Mouse (Mus musculus) mature B cell (primary cell): ENCODE results near the gene Atp6v0a1.

ENCODE experiments used
- in situ Hi-C: fragments of 300-500 bp; cut with MboI; formaldehyde crosslinking; loops from 2 replicates; pipeline ENCODE4 v1.14.3; 2019

The Atp6v0a1 gene

GRCm38 (mm10) chr11:101084811-101085210 is 75.6 kb downstream of the Atp6v0a1 start:
- in situ Hi-C loops, result no loop called here

GRCm38 (mm10) chr11:101085617-101086322 is 76.5 kb downstream of the Atp6v0a1 start:
- in situ Hi-C loops, result no loop called here

GRCm38 (mm10) chr11:101086323-101086674 is 77.0 kb downstream of the Atp6v0a1 start:
- in situ Hi-C loops, result no loop called here

GRCm38 (mm10) chr11:101086756-101087681 is 77.8 kb downstream of the Atp6v0a1 start, which contains the start of gene Mlx:
Gene Mlx, plus strand, starts transcription at chr11:101087277.
- in situ Hi-C loops, result no loop called here

- in situ Hi-C loops, result no loop called here
Observed at GRCm38 (mm10) chr11:101087682-101088055, 78.4 kb downstream of the Atp6v0a1 start.

GRCm38 (mm10) chr11:101089931-101090330 is 80.7 kb downstream of the Atp6v0a1 start:
- in situ Hi-C loops, result no loop called here

GRCm38 (mm10) chr11:101094930-101095313 is 85.7 kb downstream of the Atp6v0a1 start:
- in situ Hi-C loops, result no loop called here

GRCm38 (mm10) chr11:101095314-101096024 is 86.2 kb downstream of the Atp6v0a1 start, which contains the start of gene Psmc3ip:
Gene Psmc3ip, minus strand, starts transcription at chr11:101095436.
- in situ Hi-C loops, result no loop called here

GRCm38 (mm10) chr11:101098231-101098630 is 89.0 kb downstream of the Atp6v0a1 start:
- in situ Hi-C loops, result no loop called here

GRCm38 (mm10) chr11:101103011-101103410 is 93.8 kb downstream of the Atp6v0a1 start:
- in situ Hi-C loops, result no loop called here

GRCm38 (mm10) chr11:101109351-101109750 is 100.1 kb downstream of the Atp6v0a1 start:
- in situ Hi-C loops, result no loop called here

- in situ Hi-C loops, result no loop called here
Observed at GRCm38 (mm10) chr11:101110708-101111107, 101.5 kb downstream of the Atp6v0a1 start.

- in situ Hi-C loops, result no loop called here
Observed at GRCm38 (mm10) chr11:101111178-101111577, 101.9 kb downstream of the Atp6v0a1 start.

GRCm38 (mm10) chr11:101112186-101112585 is 102.9 kb downstream of the Atp6v0a1 start:
- in situ Hi-C loops, result no loop called here
